Mouse (Mus musculus): ENCODE measurements around the gene Ralgapb.

Ralgapb gene

DNA sequence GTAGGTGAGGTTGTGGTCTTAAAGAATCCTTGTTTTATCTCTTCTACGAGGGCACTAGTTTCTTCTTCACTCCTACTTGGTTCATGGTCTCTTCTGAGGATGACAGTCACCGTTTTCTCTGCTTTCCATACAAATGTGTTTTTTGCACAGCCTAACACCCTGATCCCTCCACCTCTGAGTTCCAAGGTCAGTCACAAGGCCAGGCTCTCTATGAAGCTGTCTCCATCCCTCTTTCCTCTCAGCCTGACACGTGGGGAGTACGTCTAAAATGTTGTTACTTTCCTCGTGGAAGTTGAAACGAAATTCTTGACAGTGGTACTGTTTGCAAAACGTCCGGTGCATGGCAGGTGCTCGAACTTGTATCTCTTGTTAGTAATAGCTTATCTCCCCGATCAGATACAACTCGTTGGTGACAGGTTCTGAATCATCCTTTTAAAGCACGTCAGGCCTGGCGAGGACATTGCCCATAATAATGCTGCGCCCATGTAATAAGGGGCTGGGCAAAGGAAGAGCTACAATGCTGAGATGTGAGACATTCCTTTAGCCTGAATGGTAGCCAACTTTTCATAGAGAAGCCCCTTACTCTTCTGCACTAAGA lies 552 bp upstream of the Ralgapb start:
- no peak for DNase-seq (ENCODE audit: low spot score)

DNA sequence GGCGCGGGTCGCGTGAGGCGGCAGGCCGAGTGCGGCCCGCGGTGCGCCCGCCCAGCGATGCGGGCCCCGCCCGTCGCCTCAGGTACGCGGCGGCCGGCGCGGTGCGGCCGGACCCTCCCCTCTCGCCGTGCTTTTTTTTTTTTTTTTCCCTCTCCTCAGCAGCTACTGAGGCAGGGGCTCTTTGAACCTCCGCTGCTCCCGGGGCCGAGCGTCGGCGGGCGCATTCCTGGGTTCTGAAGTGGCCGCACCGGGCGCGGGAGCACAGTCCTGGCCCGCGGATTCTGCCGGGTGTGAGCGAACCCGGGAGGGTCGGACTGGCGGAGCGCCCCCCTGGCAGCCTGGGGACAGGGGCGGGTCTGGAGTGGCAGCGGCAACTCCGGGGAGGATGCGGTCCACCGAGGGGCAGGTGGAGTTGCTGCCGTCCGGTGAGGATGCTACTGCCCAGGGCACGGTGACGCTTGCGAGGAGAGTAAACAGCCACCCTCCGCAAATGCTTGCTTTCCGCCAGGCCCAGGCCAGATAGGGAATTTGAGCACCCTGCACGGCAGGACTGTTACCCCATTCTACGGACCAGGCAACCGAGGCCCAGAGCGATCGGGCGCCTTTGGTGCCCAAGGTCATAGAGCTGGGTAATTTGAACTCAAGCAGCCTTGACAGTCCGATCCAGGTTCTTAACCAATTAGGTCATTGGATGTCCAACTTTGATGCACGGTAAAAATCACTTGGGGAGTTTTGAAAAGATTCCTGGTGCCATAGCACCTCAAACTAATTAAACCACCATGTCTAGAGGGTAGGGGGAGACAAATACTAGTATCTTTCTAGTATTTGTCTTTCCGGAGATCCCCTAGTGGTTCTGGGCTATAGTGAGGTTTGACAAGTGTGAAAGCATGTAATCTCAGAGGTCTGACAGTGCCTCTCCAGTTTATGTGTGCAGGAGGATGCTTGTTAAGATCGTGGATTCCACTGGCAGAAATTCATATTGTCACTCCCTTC lies 670 bp downstream of the Ralgapb start:
- peak; percentile 40 for DNase-seq (ENCODE audit: low spot score)

DNA sequence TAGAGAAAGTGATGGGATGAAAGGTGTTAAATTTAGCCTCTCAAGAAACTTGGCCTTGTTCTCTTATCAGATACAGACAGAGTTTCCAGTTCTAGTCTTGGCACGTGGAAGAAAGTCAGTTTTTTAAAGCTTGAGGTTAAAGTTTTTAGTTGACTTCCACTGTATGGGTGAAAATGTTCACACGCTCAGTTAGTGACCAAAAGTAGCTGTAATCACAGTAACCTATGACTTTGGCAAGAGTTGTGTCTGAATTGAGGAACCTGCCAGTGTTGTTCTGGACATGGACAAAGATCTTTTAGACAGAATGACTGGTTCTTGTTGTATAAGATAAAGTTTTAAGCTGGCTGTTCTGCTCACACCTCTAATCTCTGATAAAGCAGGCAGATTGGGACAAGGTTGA lies 3.6 kb downstream of the Ralgapb start:
- DNase-seq (ENCODE audit: low spot score) = no peak

DNA sequence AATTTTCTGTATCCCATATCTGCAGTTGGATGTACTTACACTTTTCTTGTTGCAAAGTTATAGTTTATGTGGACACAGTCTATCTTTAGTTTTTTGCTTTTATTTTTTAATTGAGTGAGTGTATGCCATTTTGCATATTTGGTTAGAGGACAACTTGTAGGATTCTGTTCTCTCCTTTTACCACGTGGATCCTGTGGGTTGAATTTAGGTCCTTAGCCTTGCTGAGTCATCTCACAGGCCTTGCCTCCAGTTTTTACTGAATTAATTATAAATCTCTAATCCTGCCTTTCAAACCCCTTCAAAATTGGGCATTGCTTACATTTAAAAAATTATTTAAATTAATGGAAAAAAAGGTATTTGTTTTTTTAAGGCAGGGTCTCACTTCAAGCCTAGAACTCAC lies 6.2 kb downstream of the Ralgapb start:
- DNase-seq (ENCODE audit: low spot score) = no peak

DNA sequence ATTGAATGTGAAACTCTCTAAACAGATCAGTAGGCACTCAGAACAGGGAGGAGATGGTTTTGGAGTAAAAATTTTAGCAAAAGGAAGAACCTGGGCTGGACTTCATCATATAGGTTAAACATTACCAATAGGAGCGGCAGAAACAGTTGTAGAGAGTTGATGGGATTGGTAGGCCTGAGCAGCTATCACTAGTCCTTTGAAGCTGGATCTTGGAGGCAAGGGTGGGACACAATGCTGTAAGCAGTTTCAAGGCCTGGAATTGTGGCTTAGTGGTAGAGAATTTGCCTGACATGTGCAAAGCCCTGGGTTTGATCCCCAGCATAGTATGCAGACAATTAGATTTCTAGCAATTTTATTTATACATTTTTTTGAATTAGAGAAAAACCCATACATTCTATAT lies 9.0 kb downstream of the Ralgapb start:
- no peak for DNase-seq (ENCODE audit: low spot score)

DNA sequence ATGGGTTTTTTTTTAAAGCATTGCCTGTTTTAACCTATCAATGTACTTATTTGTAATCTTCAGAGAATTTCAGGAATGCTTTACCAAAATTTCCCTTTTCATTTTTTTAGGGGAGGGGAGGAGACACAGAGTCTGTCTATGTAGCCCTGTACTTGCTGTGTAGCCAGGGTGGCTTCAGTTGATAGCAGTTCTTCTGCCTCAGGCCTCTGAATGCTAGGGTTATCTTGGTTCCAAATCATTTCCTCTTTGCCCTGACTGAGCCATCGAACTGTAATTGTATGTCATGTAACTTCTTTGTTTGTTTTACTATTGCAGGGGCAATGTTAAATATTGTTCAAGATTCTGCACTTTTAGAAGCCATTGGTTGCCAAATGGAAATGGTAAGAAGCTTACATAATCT lies 36.2 kb downstream of the Ralgapb start:
- no peak for DNase-seq (ENCODE audit: low spot score)

DNA sequence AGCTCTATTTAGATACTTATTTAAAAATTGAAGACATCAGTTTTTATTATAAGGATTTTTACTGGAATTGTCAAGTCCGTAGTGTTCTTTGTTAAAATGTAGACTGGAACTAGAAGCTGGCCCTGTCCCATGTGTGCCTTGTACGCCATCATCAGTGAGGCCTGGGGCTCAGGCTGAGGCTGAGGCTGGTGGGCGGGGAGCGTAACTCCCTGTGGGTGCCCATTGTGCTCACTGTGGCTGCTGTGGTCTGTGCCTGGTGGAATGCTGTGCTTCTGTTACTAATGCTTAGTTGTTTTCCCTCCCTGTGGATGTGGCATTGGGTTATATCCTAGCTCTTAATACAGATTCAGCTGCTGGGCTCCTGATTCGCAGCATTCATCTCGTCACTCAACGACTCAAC lies 40.2 kb downstream of the Ralgapb start:
- no peak for DNase-seq (ENCODE audit: low spot score)

DNA sequence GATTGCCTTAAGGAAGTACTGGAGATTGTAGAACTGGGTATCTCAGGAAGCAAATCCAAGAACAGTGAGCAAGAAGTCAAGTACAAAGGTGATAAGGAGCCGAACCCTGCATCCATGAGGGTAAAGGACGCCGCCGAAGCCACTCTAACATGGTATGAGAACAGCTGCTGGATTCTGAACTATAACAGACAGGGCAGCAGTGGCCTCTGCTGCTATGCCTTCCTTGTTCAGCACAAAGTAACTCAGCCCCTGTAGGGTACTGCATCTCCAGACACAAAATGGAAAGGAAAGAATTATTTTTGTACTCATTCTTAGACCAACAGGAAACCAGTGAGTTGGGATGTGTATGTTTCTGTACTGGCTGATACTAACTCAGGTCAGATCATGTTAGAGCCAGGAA lies 46.8 kb downstream of the Ralgapb start:
- no peak for DNase-seq (ENCODE audit: low spot score)

DNA sequence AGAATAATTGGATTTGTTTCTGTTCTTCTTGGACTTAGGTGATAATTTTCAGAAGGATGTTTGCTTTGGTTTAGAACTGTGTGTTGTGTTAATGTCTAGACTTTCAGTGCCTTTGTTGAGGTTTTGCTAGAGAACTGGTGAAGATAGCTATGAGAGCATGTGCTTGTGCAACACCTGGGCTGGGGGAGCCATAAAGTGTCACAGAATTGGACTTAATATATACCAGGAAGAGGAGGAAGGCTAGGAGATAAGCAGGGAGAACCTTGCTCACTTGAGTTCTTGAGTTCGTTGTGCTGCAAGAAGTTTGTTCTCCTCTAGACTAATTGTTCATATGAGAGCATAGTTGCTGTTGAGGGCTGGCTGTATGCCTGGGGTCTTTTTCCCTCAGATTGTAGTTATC lies 48.0 kb downstream of the Ralgapb start:
- DNase-seq (ENCODE audit: low spot score) = no peak

DNA sequence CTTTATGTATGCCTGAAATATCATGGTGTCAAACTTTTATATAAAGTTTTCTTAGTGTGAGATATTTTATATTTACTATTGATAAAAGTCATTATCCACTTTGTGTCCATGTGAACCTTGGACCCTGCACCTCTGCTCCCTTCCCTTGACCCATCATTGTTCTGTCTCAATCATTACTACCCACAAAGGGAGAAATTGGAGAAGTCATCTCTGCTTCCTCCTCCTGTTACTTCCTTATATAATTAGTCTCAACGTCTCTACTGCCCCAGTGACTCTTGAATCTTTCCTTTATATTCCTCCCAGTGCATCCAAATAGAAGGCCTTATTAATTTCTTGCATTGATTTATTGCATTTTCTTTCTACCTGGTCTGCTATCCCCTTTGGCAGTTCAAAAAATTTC lies 52.8 kb downstream of the Ralgapb start:
- DNase-seq (ENCODE audit: low spot score) = no peak

DNA sequence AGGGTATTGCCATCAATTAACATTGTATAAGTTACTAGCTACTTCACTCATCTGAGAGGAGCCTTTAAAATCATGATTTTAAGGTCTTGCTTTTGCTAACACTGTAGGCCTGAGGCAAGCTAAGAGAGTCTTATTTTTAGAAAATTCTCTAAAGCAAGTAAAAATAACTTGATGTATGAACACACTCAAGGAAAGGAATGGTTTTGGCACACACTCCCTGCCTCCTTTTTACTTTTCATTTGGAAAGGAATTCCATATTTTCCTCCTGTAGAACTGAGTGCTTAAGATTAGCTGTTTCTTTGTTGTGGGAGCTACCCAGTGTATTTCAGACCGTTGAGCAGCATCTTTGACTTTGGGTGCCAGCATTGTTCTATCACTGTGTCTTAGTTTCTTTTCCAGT lies 64.5 kb downstream of the Ralgapb start:
- DNase-seq (ENCODE audit: low spot score) = no peak

DNA sequence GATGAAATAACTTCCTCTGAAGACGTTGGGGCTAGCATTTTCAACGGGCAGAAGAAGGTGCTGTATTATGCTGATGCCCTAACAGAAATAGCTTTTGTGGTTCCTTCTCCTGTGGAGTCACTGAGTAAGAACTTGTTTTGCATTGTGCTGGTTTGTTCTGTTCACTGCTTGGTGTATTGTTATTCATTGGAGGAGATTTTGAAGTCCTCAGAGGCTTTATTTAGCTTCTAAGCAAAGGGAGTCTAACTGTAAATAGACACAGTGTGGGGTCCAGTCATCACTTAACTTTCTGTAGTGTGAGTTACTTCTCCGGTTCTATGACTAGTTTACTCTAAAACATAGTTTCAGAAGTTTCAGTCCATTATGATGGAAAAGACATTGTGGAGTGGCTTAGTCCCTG lies 68.0 kb downstream of the Ralgapb start:
- no peak for DNase-seq (ENCODE audit: low spot score)

DNA sequence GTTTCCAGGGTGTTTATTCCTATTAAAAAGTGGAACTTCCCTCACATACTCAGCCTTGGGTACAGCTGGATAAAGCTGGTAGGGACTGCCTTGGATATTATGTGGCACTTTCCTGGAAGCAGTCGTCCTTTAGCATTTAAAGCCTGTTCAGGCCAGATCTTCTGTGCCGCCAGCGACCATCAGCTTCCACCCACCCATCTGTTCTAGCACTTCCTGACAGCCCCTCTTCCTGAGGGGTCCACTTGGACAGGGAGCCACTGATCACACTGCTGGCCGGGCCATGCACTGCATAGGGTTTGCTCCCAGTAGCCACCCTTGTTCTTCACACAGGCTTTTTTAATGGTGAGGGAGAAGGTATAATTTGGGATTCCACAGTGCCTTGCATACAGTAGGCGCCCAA lies 88.8 kb downstream of the Ralgapb start:
- no peak for DNase-seq (ENCODE audit: low spot score)

DNA sequence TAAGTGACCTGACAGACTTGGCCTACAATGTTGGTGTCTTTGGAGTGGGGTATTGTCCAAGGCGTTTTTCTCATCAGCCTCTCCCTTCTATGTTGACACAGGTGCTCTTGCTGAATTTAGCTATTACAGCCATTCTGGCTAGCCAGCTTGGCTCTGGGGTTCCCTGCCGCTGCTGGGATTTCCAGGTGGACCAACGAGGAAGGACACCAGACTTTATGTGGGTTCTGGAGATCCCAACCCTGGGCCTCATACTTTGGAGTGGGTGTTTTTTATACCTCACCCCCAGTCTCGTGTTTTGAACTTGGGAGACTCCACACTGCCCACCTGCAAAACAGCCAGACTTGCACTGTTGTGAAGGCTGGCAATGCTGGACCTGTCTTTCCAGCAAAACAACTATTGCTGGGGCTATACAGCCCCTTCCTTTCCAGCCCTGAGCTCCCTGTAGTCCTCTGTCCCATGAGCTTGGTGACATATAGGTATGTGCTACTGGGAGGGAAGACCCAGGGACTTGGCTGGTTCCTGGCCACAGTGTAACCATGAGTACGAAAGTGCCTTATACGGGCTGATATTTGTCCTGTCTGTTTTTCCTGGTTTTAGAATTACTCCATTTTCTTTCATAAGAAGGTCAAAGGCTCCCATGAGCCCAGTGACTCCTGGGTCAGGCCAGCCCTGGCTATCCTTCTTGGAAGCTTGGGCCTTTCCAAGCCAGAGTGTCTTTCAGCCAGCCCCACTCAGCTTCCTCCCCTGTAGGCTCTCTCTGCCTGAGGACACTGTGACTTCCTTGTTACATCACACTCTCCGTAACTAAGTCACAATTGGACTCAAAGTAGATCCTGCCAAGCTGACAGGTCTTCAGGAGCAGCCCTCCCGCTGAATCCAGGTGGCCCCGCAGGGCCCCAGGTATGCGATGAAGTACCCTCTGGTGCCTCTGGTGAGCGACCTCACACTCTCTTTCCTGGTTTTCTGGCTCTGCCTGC lies 92.5 kb downstream of the Ralgapb start, which contains the start of gene Adig:
Adig (plus strand) TSS at position 777 of the 977 bp plus-strand sequence.
- DNase-seq (ENCODE audit: low spot score) = no peak

DNA sequence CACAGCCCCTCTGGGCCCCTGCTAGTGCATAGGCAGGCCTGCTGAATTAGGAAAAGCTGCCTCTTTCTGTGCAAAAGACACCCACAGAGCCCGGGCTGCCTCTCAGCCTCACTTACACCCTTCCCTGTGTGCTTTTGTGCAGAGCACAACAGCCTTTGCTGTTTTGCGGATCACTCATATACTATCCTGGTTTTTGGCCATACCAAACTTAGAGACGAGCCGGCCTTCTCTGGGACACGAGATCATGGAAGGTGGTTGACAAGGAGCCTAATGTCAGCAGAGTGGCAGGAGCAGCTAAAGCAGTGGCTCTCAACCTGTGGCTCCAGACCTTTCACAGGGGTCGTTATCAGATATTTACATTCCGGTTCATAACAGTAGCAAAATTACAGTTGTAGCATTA lies 93.6 kb downstream of the Ralgapb start:
- DNase-seq (ENCODE audit: low spot score) = no peak

DNA sequence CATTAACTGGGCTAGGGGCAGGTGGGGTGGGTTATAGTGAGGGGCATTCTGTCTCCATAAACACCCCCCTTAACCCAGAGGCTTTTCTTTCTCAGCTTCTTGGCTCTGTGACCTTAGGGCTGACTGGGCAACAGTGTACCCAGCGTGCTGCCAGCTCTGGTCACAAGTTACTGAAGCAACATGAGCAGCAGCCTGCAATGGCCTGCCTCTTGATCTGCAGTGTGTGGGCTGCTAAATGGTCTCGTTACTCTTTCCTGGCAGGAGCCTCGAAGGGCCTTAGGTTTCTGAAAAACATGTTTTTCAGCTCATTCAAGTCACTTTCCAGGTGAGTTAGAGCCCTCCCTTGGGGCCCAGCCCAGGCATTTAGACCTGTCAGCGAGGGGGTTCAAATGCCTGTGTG lies 94.0 kb downstream of the Ralgapb start:
- no peak for DNase-seq (ENCODE audit: low spot score)

DNA sequence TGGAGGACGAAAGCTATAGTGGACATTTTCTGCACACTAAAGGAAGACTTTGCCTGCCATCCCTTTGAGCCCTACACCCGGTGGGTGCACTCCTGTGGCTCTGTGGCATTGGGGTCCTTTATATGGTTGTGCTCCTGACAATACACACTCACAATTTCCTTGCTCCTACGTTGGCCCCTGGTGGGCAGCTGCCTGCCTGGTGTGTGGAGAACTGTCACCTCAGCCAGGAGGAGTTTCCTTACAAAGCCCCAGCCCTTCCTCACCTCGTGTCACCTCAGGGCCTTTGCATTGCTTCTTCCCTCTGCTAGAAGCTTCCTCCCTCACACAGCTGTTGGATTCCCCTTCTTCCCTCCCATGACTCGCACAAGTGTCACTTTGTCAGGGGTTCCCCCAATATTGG lies 96.8 kb downstream of the Ralgapb start:
- no peak for DNase-seq (ENCODE audit: low spot score)

DNA sequence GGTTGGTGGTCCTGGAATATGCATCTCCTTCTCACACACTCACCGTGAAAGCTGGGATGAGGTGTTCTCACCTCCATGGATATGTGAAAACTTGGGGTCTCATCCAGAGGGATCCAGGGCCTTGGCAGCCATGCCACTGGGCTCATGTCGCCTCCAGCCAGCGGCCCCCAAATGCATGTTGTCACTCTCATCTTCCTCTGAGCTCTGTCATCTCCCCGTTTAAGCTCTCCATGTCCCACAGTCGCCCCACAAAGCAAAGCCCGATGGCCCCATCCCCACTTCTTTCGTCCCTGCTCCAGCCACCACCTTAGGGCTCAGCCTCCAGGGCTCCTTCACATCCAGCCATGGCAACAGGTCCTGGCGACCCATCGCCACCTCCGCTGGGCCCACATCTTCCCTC lies 97.4 kb downstream of the Ralgapb start:
- no peak for DNase-seq (ENCODE audit: low spot score)

DNA sequence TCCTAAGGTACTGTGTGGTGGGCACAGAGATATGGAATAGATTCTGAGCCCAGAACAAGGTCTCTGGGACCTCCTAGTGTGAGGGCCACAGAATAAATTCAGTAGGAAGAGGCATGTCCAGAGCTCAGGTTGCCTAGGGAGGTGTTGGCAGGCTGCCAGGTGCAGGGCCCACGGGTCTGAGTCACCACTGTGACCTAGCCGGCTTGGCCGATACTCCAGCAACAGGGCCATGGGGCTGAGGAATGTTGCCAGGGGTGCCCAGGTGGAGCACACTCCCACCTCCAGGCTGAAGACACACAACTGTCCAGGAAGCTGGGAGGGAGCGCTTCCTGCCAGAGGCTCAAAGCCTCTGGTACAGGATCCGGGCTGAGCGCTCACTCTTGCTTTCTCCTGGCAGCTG lies 101.0 kb downstream of the Ralgapb start:
- no peak for DNase-seq (ENCODE audit: low spot score)

DNA sequence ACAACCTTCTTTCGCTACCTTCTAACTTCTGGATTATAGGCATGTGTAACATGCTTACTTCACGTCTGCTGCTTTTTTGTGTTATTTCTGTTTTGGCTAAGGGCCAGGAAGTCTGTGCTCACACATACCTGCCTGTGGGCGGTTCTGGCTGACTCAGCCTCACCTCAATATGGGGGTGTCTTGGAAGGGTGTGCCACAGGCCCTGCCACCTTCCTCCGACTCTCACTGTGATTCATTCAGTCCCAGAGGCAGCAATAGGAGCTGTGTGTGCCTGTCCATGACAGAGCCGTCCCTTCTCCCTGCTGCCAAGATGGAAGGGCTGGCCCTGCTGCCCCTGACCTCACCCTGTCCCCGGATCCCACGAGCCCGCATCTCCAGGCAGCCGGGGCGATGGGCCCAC lies 102.9 kb downstream of the Ralgapb start, which contains the start of gene Arhgap40:
Arhgap40 (plus strand) TSS at position 269 of the 400 bp plus-strand sequence.
- DNase-seq (ENCODE audit: low spot score) = no peak

DNA sequence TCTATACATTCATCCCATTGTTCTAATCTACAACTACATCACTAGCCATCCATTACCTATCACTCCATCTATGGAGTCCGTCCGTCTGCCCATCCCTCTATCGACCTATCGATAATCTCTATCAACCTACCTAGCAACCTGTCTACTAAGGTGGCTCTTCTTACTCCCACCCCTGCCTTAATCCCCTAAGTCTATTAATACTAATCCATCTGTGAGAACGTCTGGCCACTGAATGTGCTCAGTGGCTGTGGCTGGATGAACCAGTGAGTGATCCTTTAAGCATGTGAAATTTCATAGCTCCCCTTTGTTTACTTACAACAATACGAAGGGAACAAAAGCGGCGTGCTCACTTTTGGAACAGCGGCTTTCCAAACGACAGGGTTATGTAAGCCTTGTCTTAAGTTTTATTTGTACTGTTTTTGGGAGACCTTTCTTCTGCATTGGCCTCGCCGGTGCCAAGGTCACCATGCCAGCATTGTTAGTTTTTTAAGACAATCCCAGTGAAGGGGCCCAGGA lies 104.2 kb downstream of the Ralgapb start:
- no peak for DNase-seq (ENCODE audit: low spot score)

DNA sequence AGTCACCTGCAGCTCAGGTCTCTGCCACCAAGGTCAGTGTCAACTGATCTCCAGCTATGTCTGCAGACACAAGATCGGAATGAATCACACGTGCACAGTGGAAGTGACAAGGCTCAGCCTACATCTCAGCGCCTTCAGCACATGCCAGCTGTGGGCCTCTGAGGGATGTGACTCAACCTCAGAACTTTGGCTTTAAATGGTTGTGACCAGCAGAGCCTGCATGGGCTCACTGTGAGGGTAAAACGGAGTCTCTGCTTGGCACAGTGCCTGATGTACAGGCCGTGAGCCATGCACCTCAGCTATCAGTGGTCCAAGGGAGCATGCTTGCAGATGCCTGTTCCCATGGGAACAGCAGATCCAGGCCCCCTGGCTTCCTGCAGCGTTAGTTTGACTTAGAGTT lies 108.9 kb downstream of the Ralgapb start:
- DNase-seq (ENCODE audit: low spot score) = no peak

Data from spleen, adult 12 weeks (tissue).